Mouse (Mus musculus) kidney, adult 8-10 months (tissue): ENCODE results near the gene Myb.

Experiments
- DNase-seq, 2 experiments: peaks; one replicate each; pipeline ENCODE4 v3.0.0; 2022

Gene Myb

GRCm38 (mm10) chr10:21160537-21161358 is at the start of gene Myb:
Myb (minus strand) TSS chr10:21160984.
- peak; percentile 58 to 66 for DNase-seq

- DNase-seq, result no peak
Measured at GRCm38 (mm10) chr10:21207378-21207777, 46.6 kb upstream of the Myb start.

GRCm38 (mm10) chr10:21206232-21206631 is 45.4 kb upstream of the Myb start:
- DNase-seq, result no peak

- no peak for DNase-seq
Measured at GRCm38 (mm10) chr10:21204496-21205085, 43.8 kb upstream of the Myb start.

GRCm38 (mm10) chr10:21203886-21204285 is 43.1 kb upstream of the Myb start:
- DNase-seq, result no peak

GRCm38 (mm10) chr10:21203461-21203860 is 42.7 kb upstream of the Myb start:
- no peak for DNase-seq

- DNase-seq, result no peak
Measured at GRCm38 (mm10) chr10:21200761-21201160, 40.0 kb upstream of the Myb start.

GRCm38 (mm10) chr10:21200322-21200721 is 39.5 kb upstream of the Myb start:
- DNase-seq, result no peak

- no peak for DNase-seq
Measured at GRCm38 (mm10) chr10:21196646-21197116, 35.9 kb upstream of the Myb start.

GRCm38 (mm10) chr10:21195597-21195996 is 34.8 kb upstream of the Myb start:
- DNase-seq, result no peak

GRCm38 (mm10) chr10:21193935-21194505 is 33.2 kb upstream of the Myb start:
- no peak for DNase-seq

- no peak for DNase-seq
Measured at GRCm38 (mm10) chr10:21193088-21193934, 32.5 kb upstream of the Myb start.

- no peak for DNase-seq
Measured at GRCm38 (mm10) chr10:21192436-21192835, 31.7 kb upstream of the Myb start.

- no peak for DNase-seq
Measured at GRCm38 (mm10) chr10:21189756-21190397, 29.1 kb upstream of the Myb start.

- DNase-seq, result no peak
Measured at GRCm38 (mm10) chr10:21189275-21189601, 28.5 kb upstream of the Myb start.

GRCm38 (mm10) chr10:21188564-21189274 is 27.9 kb upstream of the Myb start:
- peak; percentile 24 to 36 for DNase-seq

GRCm38 (mm10) chr10:21187847-21188246 is 27.1 kb upstream of the Myb start:
- DNase-seq, result no peak

- DNase-seq, result no peak
Measured at GRCm38 (mm10) chr10:21186733-21187132, 25.9 kb upstream of the Myb start.

GRCm38 (mm10) chr10:21178711-21179110 is 17.9 kb upstream of the Myb start:
- no peak for DNase-seq

GRCm38 (mm10) chr10:21178281-21178680 is 17.5 kb upstream of the Myb start:
- no peak for DNase-seq

GRCm38 (mm10) chr10:21172650-21173200 is 11.9 kb upstream of the Myb start:
- DNase-seq, result no peak

GRCm38 (mm10) chr10:21168466-21168865 is 7.7 kb upstream of the Myb start:
- no peak for DNase-seq
